Mouse (Mus musculus) 416B (cell line): ENCODE measurements around the gene Sgcg.

Source experiments
- DNase-seq: peaks from one replicate; pipeline ENCODE4 v3.0.0; 2011; ENCODE audit warnings: low read depth

Sgcg gene

DNA sequence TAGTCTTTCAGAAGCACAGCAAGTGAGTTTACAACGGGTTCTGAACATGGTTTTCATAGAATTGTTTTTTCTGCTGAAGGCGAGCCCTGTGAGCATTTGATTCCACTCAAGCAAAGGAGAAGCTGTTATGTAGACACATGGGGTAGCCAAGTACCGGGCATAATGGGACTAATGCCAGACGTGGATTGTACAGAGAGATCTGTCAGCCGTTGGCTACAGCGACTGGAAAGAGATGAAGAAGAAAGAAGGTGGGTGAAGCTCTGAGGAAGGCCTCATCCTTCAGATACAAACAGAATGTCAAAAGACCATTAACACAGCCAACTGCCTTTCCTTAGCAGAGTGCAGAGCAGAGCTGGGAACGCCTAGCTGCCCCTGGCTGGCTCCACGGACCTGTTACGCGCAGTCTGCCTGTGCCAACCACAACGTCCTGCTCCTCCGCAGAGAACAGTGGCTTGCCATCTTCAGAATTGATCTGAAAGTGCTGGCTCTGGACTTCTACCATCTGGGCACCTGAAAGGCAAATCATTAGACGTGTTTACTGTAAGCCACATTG, 26.2 kb downstream of the Sgcg start:
- no peak for DNase-seq

DNA sequence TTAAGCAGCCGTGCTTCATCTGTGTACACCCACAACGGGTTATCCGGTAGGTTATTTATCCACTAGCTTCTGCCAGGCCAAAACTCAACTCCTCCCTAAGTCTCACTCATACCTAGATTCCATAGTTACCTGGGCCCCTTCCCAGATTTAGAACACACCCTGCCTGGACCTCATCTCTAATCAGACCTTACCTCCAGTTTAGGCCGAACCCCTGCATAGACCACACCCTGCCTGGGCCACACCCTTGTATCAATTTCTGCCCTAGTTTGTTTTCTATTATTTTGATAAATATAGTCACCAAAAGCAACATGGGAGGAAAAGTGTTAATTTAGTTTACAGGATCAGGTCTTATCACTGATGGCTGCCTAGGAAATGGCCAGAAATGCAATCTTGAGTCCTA, 28.1 kb downstream of the Sgcg start:
- DNase-seq, result no peak

GRCm38 (mm10) chr14:61229763-61230162, 28.5 kb downstream of the Sgcg start:
- DNase-seq, result peak; percentile 32

- no peak for DNase-seq
Observed at GRCm38 (mm10) chr14:61226151-61226550, 32.1 kb downstream of the Sgcg start.

DNA sequence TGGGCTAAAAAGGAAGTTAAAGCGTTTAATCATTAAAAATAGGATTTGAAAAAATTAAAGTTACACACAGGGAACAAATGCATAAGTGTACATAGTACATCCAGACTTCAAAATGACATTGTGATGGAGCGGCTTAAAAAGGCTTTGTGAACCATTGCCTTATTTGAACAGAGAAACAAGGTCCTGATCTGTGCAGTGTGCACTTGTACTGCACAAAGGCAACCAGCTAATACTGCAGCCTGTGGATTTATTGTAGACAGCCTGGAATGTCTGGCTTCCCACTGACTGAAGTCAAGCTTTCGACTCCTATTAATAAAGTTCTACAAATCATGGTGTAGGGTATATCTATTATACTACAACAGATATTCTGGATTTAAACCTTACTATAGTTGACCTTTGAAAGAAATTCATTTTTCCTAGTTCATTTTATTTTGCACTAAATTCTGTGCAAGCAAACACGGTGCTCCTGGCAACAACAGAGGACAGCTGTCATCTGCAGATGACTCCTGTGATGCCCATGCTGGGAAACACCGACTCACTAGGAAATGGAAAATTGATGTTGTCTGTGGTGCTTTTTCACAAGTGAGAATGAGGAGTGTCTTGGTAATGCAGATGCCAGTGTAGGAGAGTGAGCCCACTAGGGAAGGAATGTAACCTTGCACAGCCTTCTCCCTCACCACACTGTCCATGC, 33.8 kb downstream of the Sgcg start:
- no peak for DNase-seq

DNA sequence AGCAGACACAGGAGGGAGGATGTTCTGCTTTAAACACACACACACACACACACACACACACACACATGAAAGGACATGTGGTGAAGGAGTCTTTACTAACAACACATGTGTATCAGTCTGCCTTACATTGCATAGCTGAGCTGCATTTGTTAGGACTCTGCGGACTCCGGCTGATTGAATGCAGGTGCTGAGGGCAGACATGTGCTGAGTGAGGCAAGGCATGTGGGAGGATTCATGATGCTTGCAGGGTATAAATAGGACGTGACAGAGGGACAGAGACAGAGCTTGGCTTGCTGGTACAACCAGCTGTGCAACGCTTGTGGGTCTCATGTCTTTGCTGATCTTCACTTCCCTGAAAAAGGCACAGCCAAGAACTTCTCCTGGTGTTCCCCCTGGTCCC, 34.5 kb downstream of the Sgcg start:
- no peak for DNase-seq

DNA sequence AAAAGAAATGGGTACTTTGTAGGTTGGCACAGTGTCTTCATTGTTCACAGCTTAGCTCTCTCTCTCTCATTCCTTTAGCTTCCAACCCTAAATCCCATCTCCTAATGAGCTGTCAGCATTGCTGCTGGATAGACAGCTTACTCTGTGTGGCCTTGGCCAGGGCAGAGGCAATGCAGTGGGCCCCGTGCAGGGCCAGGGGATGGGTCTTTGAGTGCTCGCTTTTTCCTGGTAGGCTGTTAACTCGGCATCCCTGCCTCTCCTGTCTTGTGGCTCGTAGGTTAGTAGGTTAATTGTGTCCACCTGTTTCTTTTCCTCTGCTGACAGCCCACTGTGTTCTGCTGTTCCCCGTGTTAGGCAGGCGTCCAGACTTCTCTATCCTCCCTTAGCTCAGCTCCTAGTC, 35.8 kb downstream of the Sgcg start:
- DNase-seq, result no peak

DNA sequence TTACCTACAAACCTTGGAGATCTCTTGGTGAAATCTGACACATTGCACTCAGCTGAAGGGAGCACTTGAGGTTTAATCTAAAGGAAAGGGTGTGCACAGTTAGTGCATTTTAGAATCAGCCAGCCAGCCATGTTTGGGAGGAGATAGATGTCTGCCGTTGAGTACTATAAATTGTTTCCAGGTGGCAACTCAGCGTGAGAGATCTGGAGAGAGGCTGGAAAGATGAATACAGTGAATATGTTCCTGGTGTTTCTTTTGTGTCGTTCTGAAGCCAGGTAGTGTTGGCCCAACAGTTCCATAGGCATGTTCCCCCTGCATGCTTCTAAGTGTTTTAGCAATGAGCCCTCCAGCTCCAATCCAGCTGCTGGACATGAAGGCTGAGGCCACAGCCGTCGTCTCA, 37.1 kb downstream of the Sgcg start:
- no peak for DNase-seq

DNA sequence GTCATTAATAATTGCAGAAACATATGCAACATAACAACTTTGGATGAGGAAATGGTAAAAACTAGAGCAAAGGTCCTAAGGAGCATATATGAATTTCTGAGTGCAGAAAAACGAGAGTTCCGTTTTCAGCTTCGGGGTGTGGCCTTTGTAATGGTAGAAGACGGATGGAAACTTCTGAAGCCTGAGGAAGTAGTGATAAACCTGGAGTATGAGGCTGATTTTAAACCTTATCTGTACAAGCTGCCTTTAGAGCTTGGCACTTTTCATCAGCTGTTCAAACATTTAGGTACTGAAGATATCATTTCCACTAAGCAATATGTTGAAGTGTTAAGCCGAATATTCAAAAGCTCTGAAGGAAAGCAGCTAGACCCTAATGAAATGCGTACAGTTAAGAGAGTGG, 46.5 kb downstream of the Sgcg start:
- no peak for DNase-seq

- DNase-seq, result no peak
Observed at GRCm38 (mm10) chr14:61210111-61210510, 48.2 kb downstream of the Sgcg start.

- no peak for DNase-seq
Observed at GRCm38 (mm10) chr14:61194416-61194815, 63.9 kb downstream of the Sgcg start.

- DNase-seq, result no peak
Observed at GRCm38 (mm10) chr14:61192326-61192725, 66.0 kb downstream of the Sgcg start.

GRCm38 (mm10) chr14:61191904-61192303, 66.4 kb downstream of the Sgcg start:
- DNase-seq, result no peak

GRCm38 (mm10) chr14:61173229-61173628, 85.1 kb downstream of the Sgcg start:
- peak; percentile 88 for DNase-seq

GRCm38 (mm10) chr14:61172548-61173158, 85.6 kb downstream of the Sgcg start:
- DNase-seq, result peak; percentile 100

GRCm38 (mm10) chr14:61171261-61171970, 86.9 kb downstream of the Sgcg start:
- peak; percentile 65 for DNase-seq
